Mouse (Mus musculus) cerebellum, adult 2 months (tissue): ENCODE measurements around the gene Smarcc2.

Experiments
- CTCF ChIP-seq: fragments of 200-500 bp; IDR thresholded peaks from 2 replicates; pipeline ENCODE4 v1.5.1; 2011; ENCODE audit warnings: low read depth, mild to moderate bottlenecking, control low read depth, low read length, moderate library complexity, borderline replicate concordance; ENCODE audit not compliant: insufficient read depth
- POLR2A ChIP-seq: fragments of 200-500 bp; IDR thresholded peaks from 2 replicates; pipeline ENCODE4 v1.6.1; 2011; ENCODE audit warnings: low read length, control low read depth, borderline replicate concordance; ENCODE audit not compliant: insufficient read depth

- TF ChIP-seq POLR2A (no peak), CTCF (no peak)
These were observed 1.2 kb downstream of the Smarcc2 start for GRCm38 (mm10) chr10:128460270-128460630.
